Mouse (Mus musculus) frontal cortex, adult (tissue): ENCODE measurements around the gene Mettl27.

ENCODE experiments used
- ATAC-seq: cut with Nextera tagmentation; 2 replicates; pipeline ENCODE4 v1.9.2; 2017; ENCODE audit warnings: mild to moderate bottlenecking, moderate library complexity, mixed read lengths; ENCODE audit not compliant: low TSS enrichment

Mettl27 gene

GRCm38 (mm10) chr5:134932179-134932902 lies at the start of gene Mettl27:
Mettl27 (plus strand) TSS chr5:134932368.
- ATAC-seq: peak; percentile 97

- ATAC-seq: no peak
Observed at GRCm38 (mm10) chr5:134883077-134883476, 49.1 kb upstream of the Mettl27 start.

- ATAC-seq: no peak
Observed at GRCm38 (mm10) chr5:134887447-134888335, 44.5 kb upstream of the Mettl27 start.

- ATAC-seq: no peak
Observed at GRCm38 (mm10) chr5:134888505-134888904, 43.7 kb upstream of the Mettl27 start.

- ATAC-seq: no peak
Observed at GRCm38 (mm10) chr5:134890601-134891054, 41.5 kb upstream of the Mettl27 start.

- ATAC-seq: no peak
Observed at GRCm38 (mm10) chr5:134891552-134891951, 40.6 kb upstream of the Mettl27 start.

GRCm38 (mm10) chr5:134892717-134893116 lies 39.5 kb upstream of the Mettl27 start:
- ATAC-seq: no peak

- ATAC-seq: no peak
Observed at GRCm38 (mm10) chr5:134895291-134895690, 36.9 kb upstream of the Mettl27 start.

GRCm38 (mm10) chr5:134896965-134897364 lies 35.2 kb upstream of the Mettl27 start:
- ATAC-seq: no peak

- no peak for ATAC-seq
Observed at GRCm38 (mm10) chr5:134897596-134897995, 34.6 kb upstream of the Mettl27 start.

- no peak; the same call in 1 of the 2 replicates for ATAC-seq
Observed at GRCm38 (mm10) chr5:134901012-134901643, 31.0 kb upstream of the Mettl27 start.

- ATAC-seq: no peak
Observed at GRCm38 (mm10) chr5:134901644-134902027, 30.5 kb upstream of the Mettl27 start.

GRCm38 (mm10) chr5:134906633-134907032 lies 25.5 kb upstream of the Mettl27 start, which contains the start of gene Tmem270:
Tmem270 (minus strand) TSS chr5:134906733.
- ATAC-seq: no peak

GRCm38 (mm10) chr5:134907135-134907534 lies 25.0 kb upstream of the Mettl27 start:
- peak; percentile 90 for ATAC-seq

- ATAC-seq: no peak
Observed at GRCm38 (mm10) chr5:134911901-134912300, 20.3 kb upstream of the Mettl27 start.

GRCm38 (mm10) chr5:134913352-134913751 lies 18.8 kb upstream of the Mettl27 start:
- ATAC-seq: no peak

GRCm38 (mm10) chr5:134913753-134914152 lies 18.4 kb upstream of the Mettl27 start:
- ATAC-seq: no peak

- no peak for ATAC-seq
Observed at GRCm38 (mm10) chr5:134914510-134914909, 17.7 kb upstream of the Mettl27 start.

GRCm38 (mm10) chr5:134915311-134915710 lies 16.9 kb upstream of the Mettl27 start, which contains the start of gene Cldn13:
Cldn13 (minus strand) TSS chr5:134915526.
- no peak for ATAC-seq

GRCm38 (mm10) chr5:134918071-134918832 lies 13.9 kb upstream of the Mettl27 start:
- ATAC-seq: no peak

GRCm38 (mm10) chr5:134919097-134919496 lies 13.1 kb upstream of the Mettl27 start:
- ATAC-seq: no peak
